Mouse (Mus musculus) olfactory bulb, adult 2 months (tissue): ENCODE data around the gene Lonp2. TPM values are rescaled to one million over a fixed set of nuclear protein-coding genes. Genes with fewer than 3 reads are reported as not detected.

ENCODE experiments used
- H3K27ac ChIP-seq: fragments of 200-500 bp; 2 replicates; pipeline ENCODE4 v1.5.1; 2012; ENCODE audit warnings: low read depth, low read length; ENCODE audit not compliant: insufficient read depth
- H3K4me1 ChIP-seq: fragments of 200-500 bp; 2 replicates; pipeline ENCODE4 v1.6.1; 2012; ENCODE audit warnings: low read length; ENCODE audit not compliant: control insufficient read depth, insufficient read depth
- H3K4me3 ChIP-seq: fragments of 200-500 bp; 2 replicates; pipeline ENCODE4 v1.5.1; 2012; ENCODE audit warnings: mild to moderate bottlenecking, low read depth, low read length, moderate library complexity; ENCODE audit not compliant: insufficient read depth
- CTCF ChIP-seq: fragments of 200-500 bp; IDR thresholded peaks from 2 replicates; pipeline ENCODE4 v1.5.1; 2012; ENCODE audit warnings: low read depth, mild to moderate bottlenecking, low read length, moderate library complexity; ENCODE audit not compliant: insufficient read depth
- POLR2A ChIP-seq: fragments of 200-500 bp; IDR thresholded peaks from 2 replicates; pipeline ENCODE4 v1.6.1; 2012; ENCODE audit warnings: mild to moderate bottlenecking, low read depth, low read length, moderate library complexity; ENCODE audit not compliant: insufficient read depth
- WGBS: fragments of 180-500 bp; shearing (Covaris S2); methylation state at CpG from one replicate; pipeline ENCODE4 v1.1.7; 2018; 5-methylcytosine and 5-hydroxymethylcytosine counted together
- polyA plus RNA-seq: library from polyadenylated mRNA; stranded (reverse); fragments of >200 nt; gene quantifications from 2 replicates; pipeline ENCODE4 v1.2.4, GENCODE M21; 2012; ENCODE audit warnings: low replicate concordance; ENCODE audit not compliant: missing spikeins, insufficient read depth, insufficient read length

Lonp2 gene
- polyA plus RNA-seq, 1 experiment: 163 TPM

DNA sequence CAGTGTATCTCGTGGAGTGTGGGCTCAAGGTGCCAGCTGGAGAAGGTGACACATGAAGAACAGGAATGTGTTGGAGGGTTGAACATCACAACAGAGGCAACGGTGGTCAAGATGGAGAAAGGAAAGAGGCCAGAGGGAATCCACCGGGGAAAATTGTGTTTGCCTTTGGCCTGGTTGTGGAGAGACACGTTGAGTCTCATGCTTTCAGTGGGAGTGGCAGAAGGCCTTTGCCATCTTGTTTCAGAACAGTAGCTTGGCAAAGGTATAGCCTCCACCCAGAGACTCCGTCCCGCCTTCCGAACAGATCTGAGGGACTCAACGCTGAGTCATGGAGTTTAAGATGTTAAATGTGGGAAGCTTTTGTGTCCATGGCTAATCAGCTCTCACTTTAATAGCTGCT, 141.8 kb downstream of the Lonp2 start:
- H3K4me1 ChIP-seq: peaks cover 15% of the 10 kb centered on the region
- H3K27ac ChIP-seq: no peak overlapping the region
- 79% methylated on average over 8 of the region's 8 CpGs for WGBS
- no peak overlapping the region for H3K4me3 ChIP-seq
- TF ChIP-seq CTCF (no peak), POLR2A (no peak)

GRCm38 (mm10) chr8:86766548-86767211, 142.8 kb downstream of the Lonp2 start:
- H3K27ac ChIP-seq: peak overlapping the region; percentile 36; the same call in 1 of the 2 replicates
- no peak overlapping the region for H3K4me3 ChIP-seq
- H3K4me1 ChIP-seq: peaks cover 15% of the 10 kb centered on the region
- WGBS: 72% methylated on average over 9 of the region's 9 CpGs
- TF ChIP-seq CTCF: no peak
- no peak for TF ChIP-seq POLR2A

DNA sequence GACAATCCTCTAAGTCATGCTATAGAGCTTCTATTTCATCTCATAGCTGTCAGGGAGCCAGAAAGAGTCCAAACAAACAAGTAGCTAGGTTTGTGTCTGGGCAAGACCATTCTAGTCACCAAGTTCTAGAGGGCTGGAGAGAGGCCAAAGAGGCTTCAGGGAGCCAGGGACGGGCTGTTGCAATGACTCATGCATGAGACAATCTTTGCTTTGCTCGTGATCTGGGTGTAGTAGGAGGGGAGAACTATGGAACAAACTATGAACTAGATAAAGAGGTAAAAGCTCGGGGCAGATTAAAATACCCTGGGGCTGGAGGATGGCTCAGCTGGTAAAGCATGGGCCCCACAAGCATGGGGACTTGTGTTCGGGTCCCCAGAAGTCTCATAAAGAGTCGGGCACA, 144.7 kb downstream of the Lonp2 start:
- 48% methylated on average over 5 of the region's 5 CpGs for WGBS
- TF ChIP-seq POLR2A (no peak), CTCF (no peak)
- H3K27ac ChIP-seq: no peak overlapping the region
- H3K4me1 ChIP-seq: peaks cover 13% of the 10 kb centered on the region
- no peak overlapping the region for H3K4me3 ChIP-seq

DNA sequence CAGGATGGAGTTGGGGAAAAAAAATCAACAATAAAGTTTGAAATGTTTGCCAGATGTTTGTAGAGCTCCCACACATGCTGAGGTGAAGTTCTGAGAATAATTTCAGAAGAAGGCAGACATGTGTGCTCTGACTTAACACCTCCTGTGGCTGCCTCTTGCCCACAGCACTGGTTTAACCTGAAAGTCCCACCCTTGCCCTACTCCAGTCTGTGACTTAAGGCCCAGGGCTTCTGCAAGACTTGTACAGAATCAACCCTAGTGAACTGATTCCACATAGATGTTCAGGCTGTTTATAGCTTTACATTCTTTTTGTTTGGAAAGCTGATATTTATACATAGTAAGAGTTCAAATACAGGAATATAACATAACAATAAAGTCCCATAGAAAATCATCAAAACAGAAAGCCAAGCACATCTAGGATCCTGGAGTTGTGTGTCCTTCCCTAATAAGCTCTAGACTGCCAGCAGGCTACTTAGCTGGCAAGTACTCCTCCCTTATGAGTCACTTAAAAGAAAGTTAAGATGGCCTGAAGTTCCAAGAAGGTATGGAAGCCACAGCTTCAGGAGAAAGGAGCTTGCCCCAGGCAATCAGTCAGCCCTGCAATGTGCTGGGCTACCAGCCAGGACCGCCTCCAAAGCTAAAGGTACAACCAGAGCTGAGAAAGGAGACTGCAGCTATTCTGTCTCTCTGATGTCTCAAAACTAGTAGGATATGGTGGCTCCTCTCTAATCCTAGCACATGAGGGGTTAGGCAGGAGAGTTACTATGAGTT, 146.3 kb downstream of the Lonp2 start:
- WGBS: 76% methylated on average over 1 of the region's 1 CpGs

More for the DNA sequence above, 146.3 kb downstream of the Lonp2 start:
- H3K4me1 ChIP-seq: peaks cover 13% of the 10 kb centered on the region
- no peak overlapping the region for H3K4me3 ChIP-seq
- no peak for TF ChIP-seq POLR2A
- TF ChIP-seq CTCF: no peak
- H3K27ac ChIP-seq: no peak overlapping the region

Other genes with a start within 250 kb of the Lonp2 start
- gene Abcc12, start 43.4 kb upstream of the Lonp2 start, polyA plus RNA-seq: not detected in 2 replicates
- not detected in 2 replicates for gene Gm10638, start 121.7 kb downstream of the Lonp2 start, polyA plus RNA-seq
- not detected in 2 replicates for gene Siah1a, start 121.9 kb downstream of the Lonp2 start, polyA plus RNA-seq